Mouse (Mus musculus): ENCODE data around the gene Jph3.

Gene Jph3

DNA sequence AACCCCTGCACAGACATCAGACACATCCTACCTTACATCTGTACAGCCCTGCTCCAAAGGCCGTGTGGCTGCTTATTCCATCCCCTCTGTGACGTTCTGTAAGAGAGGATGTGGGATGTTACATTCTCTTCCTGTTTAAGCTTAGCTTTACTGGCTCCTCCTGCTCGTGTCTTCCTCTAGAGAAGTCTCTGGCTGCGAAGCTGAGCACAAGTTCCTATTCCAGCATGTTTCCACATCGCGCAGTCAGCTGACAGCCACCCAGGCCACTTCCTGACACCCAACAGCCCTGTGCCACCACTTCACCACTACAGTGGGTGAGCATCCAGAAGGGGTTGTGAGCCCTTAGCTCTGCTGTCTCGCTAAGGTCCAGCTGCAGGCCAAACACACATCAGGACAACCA lies 62.7 kb downstream of the Jph3 start:
- DNase-seq = no peak

- DNase-seq = no peak
Observed at GRCm38 (mm10) chr8:121792627-121793026, 63.2 kb downstream of the Jph3 start.

- DNase-seq = no peak
Observed at GRCm38 (mm10) chr8:121794151-121794550, 64.7 kb downstream of the Jph3 start.

GRCm38 (mm10) chr8:121795461-121795860 lies 66.0 kb downstream of the Jph3 start:
- no peak for DNase-seq

- DNase-seq = no peak
Observed at GRCm38 (mm10) chr8:121796406-121796805, 67.0 kb downstream of the Jph3 start.

GRCm38 (mm10) chr8:121798401-121798800 lies 69.0 kb downstream of the Jph3 start:
- no peak for DNase-seq

DNA sequence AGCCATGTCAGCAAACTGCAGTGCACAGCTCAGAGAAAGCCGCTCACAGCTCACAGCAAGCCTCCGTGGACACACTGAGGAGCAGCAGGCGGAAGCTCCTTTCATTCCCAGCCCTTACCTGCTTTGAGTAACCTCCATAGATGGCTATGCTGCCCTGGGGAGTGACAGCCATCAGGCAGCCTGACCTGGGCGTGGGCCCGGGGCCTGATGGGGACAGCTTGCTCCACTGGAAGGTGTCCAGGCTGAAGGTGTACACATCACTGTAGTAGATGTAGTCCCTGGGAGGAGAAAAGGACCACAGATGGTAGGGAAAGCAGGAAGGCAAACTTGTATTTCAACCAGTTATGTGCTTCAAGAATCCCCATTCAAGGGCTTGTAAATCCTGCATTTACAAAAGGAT lies 75.4 kb downstream of the Jph3 start:
- DNase-seq = no peak

DNA sequence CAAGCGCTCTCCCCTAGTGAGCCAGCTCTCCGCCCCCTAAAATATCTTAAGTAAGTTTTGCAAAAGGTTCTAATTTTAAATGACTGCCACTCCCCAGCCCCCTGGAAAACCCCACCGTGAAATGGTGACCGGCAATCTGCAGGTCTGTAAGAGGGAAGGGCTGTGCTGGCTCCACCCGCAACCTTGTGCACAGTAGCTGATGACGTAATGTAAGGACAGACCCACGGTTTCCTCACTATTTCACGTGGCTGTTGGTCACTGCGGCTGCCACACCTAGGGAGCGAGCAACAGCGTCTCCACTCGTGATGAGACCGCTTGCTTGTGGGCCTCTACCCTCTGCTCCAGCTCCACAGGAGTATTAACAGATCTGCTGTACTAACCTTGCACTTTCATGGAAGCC lies 76.7 kb downstream of the Jph3 start:
- no peak for DNase-seq

DNA sequence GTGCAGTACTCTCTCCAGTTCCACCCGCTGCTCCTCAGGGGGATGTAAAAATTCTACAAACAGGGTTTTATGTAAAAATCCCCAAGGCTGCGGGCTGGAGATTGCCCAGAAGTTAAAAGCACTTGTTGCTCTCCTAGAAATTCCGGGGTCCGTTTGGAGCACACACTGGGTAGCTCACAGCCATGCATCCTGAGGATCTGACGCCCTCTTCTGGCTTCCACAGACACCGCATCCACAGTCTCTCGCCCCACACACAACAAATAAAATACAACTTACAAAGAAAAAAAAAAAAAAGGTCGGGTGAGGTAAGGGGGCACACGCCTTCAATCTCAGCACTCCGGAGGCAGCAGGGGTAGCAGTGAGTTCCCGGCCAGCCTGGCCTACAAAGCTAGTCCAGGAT lies 78.6 kb downstream of the Jph3 start:
- no peak for DNase-seq

DNA sequence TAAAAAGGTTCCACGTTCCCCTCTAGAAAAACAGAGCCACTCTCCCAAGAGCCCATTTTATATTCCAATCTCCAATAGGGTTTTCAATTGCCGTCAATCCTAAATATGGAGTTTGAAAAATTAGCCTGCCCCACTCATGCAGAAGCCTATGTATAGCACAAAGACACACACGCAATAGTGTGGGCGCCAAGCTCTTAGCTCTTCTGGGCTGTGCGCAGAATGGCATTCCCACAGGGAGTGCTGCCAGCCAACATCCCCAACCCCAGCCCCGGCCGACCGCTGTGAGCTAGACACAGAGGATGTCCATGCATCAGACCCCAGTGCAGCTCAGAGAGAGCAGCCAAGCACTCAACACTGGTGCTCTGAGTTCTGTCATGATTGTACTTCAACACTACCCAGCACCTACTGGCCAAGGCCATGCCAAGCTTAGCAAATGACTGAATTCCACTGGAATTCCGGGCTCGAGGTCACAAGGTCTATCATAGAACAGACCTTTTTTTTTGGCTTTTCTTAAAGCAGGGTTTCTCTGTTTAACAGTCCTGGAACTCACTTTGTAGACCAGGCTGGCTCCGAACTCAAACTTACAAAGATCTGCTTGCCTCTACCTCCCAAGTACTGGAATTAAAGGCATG lies 80.2 kb downstream of the Jph3 start:
- no peak for DNase-seq

GRCm38 (mm10) chr8:121811502-121811901 lies 82.1 kb downstream of the Jph3 start:
- no peak for DNase-seq

- DNase-seq = no peak
Observed at GRCm38 (mm10) chr8:121811931-121812570, 82.6 kb downstream of the Jph3 start.

DNA sequence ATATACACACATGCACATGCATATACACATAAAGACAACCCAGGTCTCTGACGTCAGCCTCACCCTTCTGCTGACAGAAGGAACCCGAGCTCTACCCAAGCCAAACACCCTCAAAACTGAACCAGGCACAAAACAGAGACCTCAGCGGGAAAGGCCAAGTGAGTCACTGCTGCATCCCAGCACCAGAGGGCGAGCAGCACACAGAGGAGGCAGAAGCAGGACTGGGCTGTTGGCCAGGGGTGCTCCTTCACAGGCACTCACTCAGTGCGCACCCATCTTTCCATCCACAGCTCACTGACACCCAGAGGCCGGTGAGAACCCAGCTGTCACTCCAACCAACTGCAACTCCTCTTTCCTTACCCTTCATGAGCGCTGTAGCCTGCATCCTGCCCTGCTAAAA lies 88.8 kb downstream of the Jph3 start:
- DNase-seq = peak; percentile 3

- peak; percentile 2 for DNase-seq
Observed at GRCm38 (mm10) chr8:121820840-121821239, 91.4 kb downstream of the Jph3 start.

DNA sequence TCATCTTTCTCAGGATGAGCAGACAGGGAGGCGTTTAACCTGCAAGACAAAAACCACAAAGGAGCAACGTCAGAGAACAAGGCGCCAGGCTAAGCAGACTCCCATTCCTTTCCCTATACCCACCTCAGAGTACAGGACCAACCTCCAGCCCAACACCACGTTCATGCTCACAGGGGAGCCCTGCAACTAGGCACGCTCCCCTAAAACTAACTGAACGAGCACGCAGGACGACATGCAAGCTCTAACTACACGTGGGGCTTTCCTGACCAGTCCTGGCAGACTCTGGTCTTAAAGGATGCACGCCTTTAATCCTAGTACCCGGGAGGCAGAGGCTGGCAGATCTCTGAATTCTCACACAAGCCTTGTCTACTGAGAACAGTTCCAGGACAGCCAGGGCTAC lies 91.9 kb downstream of the Jph3 start:
- DNase-seq = peak; percentile 10

DNA sequence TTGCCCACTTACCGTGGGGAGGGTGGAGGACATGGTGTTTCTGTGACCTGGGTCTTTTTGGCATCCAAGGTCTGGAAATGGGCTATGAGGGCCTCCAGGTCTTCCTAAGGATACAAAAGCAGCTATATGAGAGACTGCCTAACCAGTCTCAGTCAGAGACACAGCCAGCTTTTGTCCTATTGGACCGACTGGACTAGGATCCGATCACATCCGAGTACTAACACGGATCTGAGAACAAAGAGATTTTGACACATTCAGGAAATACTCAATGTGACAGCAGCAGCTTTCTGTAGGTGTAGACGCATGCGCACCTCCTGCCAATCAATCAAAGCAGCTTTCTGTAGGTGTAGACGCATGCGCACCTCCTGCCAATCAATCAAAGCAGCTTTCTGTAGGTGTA lies 92.3 kb downstream of the Jph3 start:
- DNase-seq = no peak

DNA sequence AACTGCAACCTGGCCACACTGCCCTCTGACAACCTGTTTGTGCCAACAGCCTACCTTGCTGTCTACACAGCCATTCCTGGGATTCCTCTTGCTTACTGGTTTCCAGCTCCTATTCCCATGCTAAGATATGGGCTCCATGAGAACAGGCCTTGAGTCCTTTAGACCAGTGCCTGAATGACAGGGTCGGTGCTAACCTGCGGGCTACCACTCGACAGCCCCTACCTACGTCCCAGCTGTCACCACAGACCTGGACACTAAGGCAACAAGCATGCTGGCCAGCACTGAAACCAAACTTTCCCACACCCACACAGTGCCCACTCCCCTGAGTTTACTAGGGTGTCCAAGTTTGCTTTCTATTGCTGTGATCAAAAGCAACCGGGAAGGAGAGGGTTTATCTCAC lies 98.3 kb downstream of the Jph3 start:
- DNase-seq = peak; percentile 3

GRCm38 (mm10) chr8:121828376-121829023 lies 99.1 kb downstream of the Jph3 start:
- DNase-seq = peak; percentile 20

- peak; percentile 87 for DNase-seq
Observed at GRCm38 (mm10) chr8:121829048-121829776, 99.8 kb downstream of the Jph3 start, which contains the start of gene Klhdc4. TSS of gene Klhdc4 (minus strand) at chr8:121829569.

GRCm38 (mm10) chr8:121829777-121830362 lies 100.4 kb downstream of the Jph3 start:
- DNase-seq = no peak

- peak; percentile 9 for DNase-seq
Observed at GRCm38 (mm10) chr8:121832061-121832460, 102.6 kb downstream of the Jph3 start.

- DNase-seq = peak; percentile 74
Observed at GRCm38 (mm10) chr8:121832503-121832902, 103.1 kb downstream of the Jph3 start.

GRCm38 (mm10) chr8:121841242-121841641 lies 111.8 kb downstream of the Jph3 start:
- DNase-seq = peak; percentile 80

Measured in cerebellum, adult 11-12 months (tissue).